Mouse (Mus musculus): ENCODE data around the gene Ugt2b34. TPM values are rescaled to one million over a fixed set of nuclear protein-coding genes. Genes with fewer than 3 reads are reported as not detected.

Ugt2b34 gene
- total RNA-seq, 2 experiments from 2014 or later: not detected

Other genes starting within 250 kb of the Ugt2b34 start
- gene Tmprss11b, start 230.6 kb downstream of the Ugt2b34 start, total RNA-seq (2021): not detected
- gene Tmprss11e, start 161.1 kb downstream of the Ugt2b34 start, total RNA-seq (2021): not detected
- 10 to 100 TPM; 32.2 to 33.3 TPM for gene Ythdc1, start 102.7 kb downstream of the Ugt2b34 start, total RNA-seq (2021)
- gene Ugt2b1, start 19.6 kb upstream of the Ugt2b34 start, total RNA-seq (2021): not detected
- gene Ugt2b35, start 93.9 kb upstream of the Ugt2b34 start, total RNA-seq (2021): not detected
- gene Ugt2b36, start 185.6 kb upstream of the Ugt2b34 start, total RNA-seq (2021): not detected
- not detected for gene Ugt2b5, start 233.4 kb upstream of the Ugt2b34 start, total RNA-seq (2021)